Mouse (Mus musculus) ES-CJ7 (cell line): ENCODE measurements around the gene Arhgap30.
A peak's percentile ranks its signal among the peaks of the same experiment; 100 is the strongest.

Source experiments
- DNase-seq: peaks from one replicate; pipeline ENCODE4 v3.0.0; 2011; ENCODE audit warnings: low read depth, low spot score

Gene Arhgap30

GRCm38 (mm10) chr1:171375646-171376097, 13.1 kb upstream of the Arhgap30 start:
- no peak for DNase-seq

DNA sequence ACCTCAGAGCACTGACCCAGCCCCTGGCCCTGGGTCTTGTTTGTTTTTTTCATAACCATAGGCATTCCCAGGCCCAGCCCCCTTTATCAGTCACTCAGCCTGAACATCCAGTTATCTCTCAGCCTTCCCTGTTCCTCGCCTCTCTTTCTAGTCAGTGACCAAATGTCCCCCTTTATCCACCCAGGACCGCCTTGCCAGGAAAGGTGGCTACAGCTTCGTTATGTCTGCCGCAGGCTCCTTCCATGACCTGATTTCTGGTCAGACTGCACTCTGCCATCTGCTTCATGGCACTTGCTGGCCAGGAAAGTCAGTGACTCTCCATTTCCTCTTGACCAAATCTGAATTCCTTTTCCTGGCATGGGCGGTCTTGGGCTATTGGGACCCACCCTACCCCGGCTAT, 10.5 kb upstream of the Arhgap30 start:
- no peak for DNase-seq

DNA sequence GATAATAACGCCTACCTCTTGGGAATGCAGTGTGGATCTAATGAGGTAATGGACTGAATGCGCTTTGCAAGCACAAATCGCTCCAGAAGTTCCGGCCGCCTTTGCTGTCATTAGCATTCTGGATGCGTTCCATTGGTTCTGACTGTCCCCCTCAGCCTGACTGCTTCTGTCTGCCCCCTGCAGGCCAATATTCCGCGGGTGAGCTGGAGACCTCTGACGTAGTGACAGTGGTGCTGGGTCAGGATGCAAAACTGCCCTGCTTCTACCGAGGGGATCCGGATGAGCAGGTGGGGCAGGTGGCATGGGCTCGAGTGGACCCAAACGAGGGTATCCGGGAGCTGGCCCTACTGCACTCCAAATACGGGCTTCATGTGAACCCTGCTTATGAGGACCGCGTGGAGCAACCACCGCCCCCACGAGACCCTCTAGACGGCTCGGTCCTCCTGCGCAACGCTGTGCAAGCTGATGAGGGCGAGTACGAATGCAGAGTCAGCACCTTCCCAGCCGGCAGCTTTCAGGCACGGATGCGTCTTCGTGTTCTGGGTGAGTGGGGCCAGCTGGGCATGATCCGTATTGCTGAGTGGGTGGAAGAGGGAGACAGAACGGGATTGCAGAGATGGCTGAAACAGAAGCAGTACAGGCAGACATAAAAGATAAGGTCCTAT, 8.7 kb upstream of the Arhgap30 start:
- peak; percentile 92 for DNase-seq

- DNase-seq = no peak
Observed at GRCm38 (mm10) chr1:171382096-171382620, 6.6 kb upstream of the Arhgap30 start.

- no peak for DNase-seq
Observed at GRCm38 (mm10) chr1:171384361-171384760, 4.4 kb upstream of the Arhgap30 start.

DNA sequence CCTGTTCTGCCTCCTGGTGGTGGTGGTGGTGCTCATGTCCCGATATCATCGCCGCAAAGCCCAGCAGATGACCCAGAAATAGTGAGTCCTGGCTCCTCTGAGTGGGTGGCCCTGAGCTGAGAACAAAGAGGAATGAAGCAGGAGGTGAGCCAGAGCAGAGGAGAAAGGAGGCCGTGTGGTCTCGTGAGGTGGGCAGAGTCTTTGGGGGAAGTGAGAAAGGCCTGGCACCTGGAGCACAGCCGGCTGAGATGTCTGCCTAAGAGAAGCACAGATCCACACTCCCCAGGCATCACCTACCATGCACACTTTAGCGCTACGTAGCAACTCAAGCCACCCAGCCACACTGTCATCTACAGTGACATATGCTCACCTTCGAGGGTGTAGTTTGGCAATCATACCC, 3.6 kb upstream of the Arhgap30 start:
- DNase-seq = no peak

- peak; percentile 83 for DNase-seq
Observed at GRCm38 (mm10) chr1:171387099-171387498, 1.7 kb upstream of the Arhgap30 start.

DNA sequence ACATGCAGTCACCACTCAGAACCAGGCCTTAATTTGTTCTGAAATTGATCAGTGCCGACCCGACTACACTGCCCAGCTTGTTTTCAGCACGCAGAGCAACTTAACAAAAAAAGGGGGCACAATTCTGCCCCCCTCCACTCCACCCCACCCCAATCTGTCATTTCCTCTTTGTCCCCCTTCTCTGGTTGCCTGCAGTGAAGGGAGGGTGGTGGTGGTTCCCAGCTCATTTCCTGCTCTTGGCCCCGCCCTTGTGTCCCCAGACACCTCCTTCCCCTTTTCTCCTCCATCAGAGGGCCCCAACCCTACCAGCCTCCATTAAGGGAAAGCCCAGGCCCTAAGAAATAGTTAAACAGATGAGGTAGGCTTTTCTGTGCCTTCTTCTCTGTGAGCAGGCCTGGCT, 1.3 kb downstream of the Arhgap30 start:
- peak; percentile 57 for DNase-seq

- peak; percentile 89 for DNase-seq
Observed at GRCm38 (mm10) chr1:171401821-171402220, 13.1 kb downstream of the Arhgap30 start.

GRCm38 (mm10) chr1:171402991-171403390, 14.2 kb downstream of the Arhgap30 start:
- no peak for DNase-seq

DNA sequence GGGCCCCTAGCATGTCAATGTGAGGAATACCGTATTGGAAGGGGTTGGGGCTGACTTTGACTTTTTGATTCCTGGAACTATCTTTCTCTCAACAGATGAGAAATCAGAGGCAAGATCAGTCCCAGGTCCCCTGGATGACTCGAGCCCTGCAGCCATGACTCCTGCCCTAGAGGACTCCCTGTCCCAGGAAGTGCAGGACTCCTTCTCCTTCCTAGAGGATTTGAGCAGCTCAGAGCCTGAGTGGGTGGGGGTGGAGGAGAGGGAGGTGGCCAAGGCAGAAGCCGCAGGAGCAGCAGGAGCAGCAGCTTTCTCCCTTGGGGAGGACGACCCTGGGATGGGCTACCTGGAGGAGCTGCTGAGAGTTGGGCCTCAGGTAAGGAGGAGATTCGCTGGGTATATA, 18.5 kb downstream of the Arhgap30 start:
- DNase-seq = no peak

DNA sequence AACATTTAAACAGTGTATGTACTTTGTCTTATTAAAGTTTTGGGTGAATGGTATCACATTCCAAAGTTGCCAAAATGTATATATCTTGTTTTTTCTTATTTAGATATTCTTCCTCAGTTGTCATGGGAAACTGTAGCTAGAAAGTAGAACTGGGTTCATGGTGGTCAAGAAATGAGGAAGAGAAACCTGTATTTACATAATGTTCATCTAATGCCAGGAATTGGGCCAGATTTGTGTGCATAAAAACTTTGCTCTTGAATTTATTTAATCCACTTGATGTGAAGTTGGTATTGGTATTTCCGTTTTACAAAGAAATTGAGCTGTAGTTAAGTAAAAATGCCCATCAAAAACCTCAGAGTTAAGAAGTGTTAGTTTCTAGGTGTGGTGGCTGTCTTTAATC, 21.5 kb downstream of the Arhgap30 start:
- DNase-seq = no peak

- DNase-seq = peak; percentile 98
Observed at GRCm38 (mm10) chr1:171410947-171411484, 22.3 kb downstream of the Arhgap30 start, which contains the start of gene Usf1. Usf1 (plus strand) TSS chr1:171411313.

- DNase-seq = no peak
Observed at GRCm38 (mm10) chr1:171411492-171411941, 22.8 kb downstream of the Arhgap30 start.

GRCm38 (mm10) chr1:171412001-171412441, 23.3 kb downstream of the Arhgap30 start:
- peak; percentile 68 for DNase-seq

- DNase-seq = peak; percentile 37
Observed at GRCm38 (mm10) chr1:171412446-171412845, 23.7 kb downstream of the Arhgap30 start.

DNA sequence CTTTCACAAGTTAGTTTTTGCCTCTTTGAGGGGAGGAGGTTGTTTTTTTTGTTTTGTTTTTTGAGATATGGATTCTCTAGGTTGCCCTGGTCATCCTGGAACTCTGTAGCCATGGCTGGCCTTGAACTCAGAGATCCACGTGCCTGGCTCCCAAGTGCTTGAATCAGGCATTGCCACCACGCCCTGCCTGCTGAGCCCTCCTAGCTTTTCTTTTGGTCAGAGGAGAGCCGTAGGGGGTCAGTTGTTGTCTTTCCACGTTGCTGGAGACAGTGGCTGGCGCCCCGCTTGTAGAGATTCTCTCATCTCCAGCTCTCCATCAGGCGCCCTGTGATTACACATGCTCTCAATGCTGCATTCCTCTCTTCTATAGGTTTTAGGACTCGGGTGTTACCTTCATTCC, 24.9 kb downstream of the Arhgap30 start:
- peak; percentile 87 for DNase-seq

- DNase-seq = no peak
Observed at GRCm38 (mm10) chr1:171418660-171419059, 29.9 kb downstream of the Arhgap30 start, which contains the start of gene Tstd1. Tstd1 (plus strand) TSS chr1:171418872.

- DNase-seq = no peak
Observed at GRCm38 (mm10) chr1:171419291-171419882, 30.6 kb downstream of the Arhgap30 start.

GRCm38 (mm10) chr1:171419905-171420304, 31.2 kb downstream of the Arhgap30 start:
- DNase-seq = no peak

DNA sequence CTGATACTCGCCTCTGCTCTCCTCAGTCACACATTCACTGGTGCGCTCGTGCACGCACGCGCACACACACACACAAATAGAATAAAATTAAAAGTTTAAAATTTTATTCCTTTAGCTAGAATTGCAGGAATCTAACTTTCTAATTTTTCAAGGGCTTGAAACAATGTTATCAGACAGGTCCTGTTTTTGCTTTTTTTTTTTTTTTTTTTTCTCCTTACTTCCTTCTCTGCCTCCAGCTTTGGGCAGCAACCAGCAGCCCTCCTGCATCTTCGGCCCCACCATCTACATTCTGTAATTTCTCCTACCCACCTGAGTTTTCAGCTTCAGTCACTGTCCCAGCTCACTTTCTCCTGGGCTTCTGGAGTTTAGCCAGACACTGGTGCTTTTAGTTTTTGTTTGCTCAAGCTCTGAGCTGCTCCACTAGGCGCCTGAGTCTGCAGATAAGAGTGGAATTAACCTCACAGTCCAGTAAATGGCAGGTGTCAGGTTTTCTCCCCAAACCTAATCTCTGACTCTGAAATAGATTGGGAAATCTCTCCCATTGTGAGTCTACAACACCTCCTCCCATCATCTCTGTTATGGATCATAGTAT, 33.8 kb downstream of the Arhgap30 start:
- no peak for DNase-seq

- no peak for DNase-seq
Observed at GRCm38 (mm10) chr1:171424638-171425037, 35.9 kb downstream of the Arhgap30 start.
